ENCODE assay signal across 25 mouse cellular contexts in genomic region chr17:50122555-50122954, GRCm38 (mm10).
DNase-seq lines count a peak whose midpoint lies in the region; ATAC-seq and TF ChIP-seq lines count a peak whose summit lies in the region.
"Had no signal": no experiment of that assay in that cellular context is flagged by ENCODE, and none has a peak within 500 bp of the region (broad histone marks: within the 10 kb centered on the region; RNA-seq: fewer than 3 reads in every experiment).

No protein-coding gene starts in this region.

- 53% methylated on average over 8 of the region's 8 CpGs for WGBS in heart, adult 2 months
- 63% methylated on average over 8 of the region's 8 CpGs for whole genome bisulfite sequencing in heart, embryonic 10.5 days
- 88% methylated on average over 8 of the region's 8 CpGs for WGBS in midbrain, embryonic 11.5 days
- WGBS in midbrain, postnatal 0 days: 85% methylated on average over 8 of the region's 8 CpGs

- no peak for TF ChIP-seq POLR2A in heart, adult 2 months (IDR thresholded peaks at IDR 0.05; ENCODE audit: insufficient read depth, low read depth, low read length)

- no peak overlapping the region for H3K4me3 ChIP-seq in gastrocnemius, adult 2 months
- no peak overlapping the region for H3K4me3 ChIP-seq in heart, adult 2 months
- no peak overlapping the region for H3K4me3 ChIP-seq in heart, embryonic 10.5 days
- H3K4me3 ChIP-seq in midbrain, embryonic 11.5 days (ENCODE audit: low read depth, low read length): no peak overlapping the region
- no peak overlapping the region for H3K4me3 ChIP-seq in midbrain, postnatal 0 days (ENCODE audit: low read depth, low read length)
- H3K4me3 ChIP-seq: embryonic facial prominence, embryonic 13.5 days; embryonic facial prominence, embryonic 15.5 days; erythroblast, embryonic 14.5 days; forebrain, embryonic 10.5 days; forebrain, embryonic 12.5 days had no signal

- no peaks in the 10 kb centered on the region for H3K27me3 ChIP-seq in heart, adult 2 months (ENCODE audit: control insufficient read depth, insufficient read depth, low read length)
- no peaks in the 10 kb centered on the region for H3K27me3 ChIP-seq in heart, embryonic 10.5 days (ENCODE audit: insufficient read depth, poor library complexity, severe bottlenecking)
- no peaks in the 10 kb centered on the region for H3K27me3 ChIP-seq in midbrain, embryonic 11.5 days (ENCODE audit: control insufficient read depth, insufficient read depth, low read length)
- no peaks in the 10 kb centered on the region for H3K27me3 ChIP-seq in midbrain, postnatal 0 days (ENCODE audit: insufficient read depth, low read length)
- H3K27me3 ChIP-seq: embryonic facial prominence, embryonic 13.5 days; embryonic facial prominence, embryonic 15.5 days; forebrain, embryonic 12.5 days had no signal

- no peak for TF ChIP-seq CTCF in gastrocnemius, adult 2 months (IDR thresholded peaks at IDR 0.05)
- no peak for TF ChIP-seq CTCF in heart, adult 2 months (IDR thresholded peaks at IDR 0.05)
- no peak for TF ChIP-seq CTCF in midbrain, postnatal 0 days (IDR thresholded peaks at IDR 0.05)

- no peak for DNase-seq in gastrocnemius, adult 2 months
- DNase-seq in gastrocnemius, postnatal 4 days (ENCODE audit: low spot score in 2 of 2): no peak
- DNase-seq in heart, adult 2 months: no peak
- no peak for DNase-seq in heart, embryonic 10.5 days (ENCODE audit: low spot score)
- DNase-seq in midbrain, embryonic 11.5 days (ENCODE audit: low spot score, missing footprints): peak; percentile 56
- no peak for DNase-seq in midbrain, postnatal 0 days (ENCODE audit: low spot score)
- DNase-seq in adrenal gland, postnatal 4 days (ENCODE audit: low spot score in 2 of 2): no peak
- DNase-seq: adrenal gland, adult 2 months; adrenal gland, postnatal 10 days; adrenal gland, postnatal 25 days; B cell, adult 2 months; cerebellum, adult 11-12 months; cerebellum, adult 2 months; cerebellum, adult 9-10 months; cerebellum, postnatal 10 days; cerebellum, postnatal 25 days; embryo, embryonic 11 days had no signal

- no peaks in the 10 kb centered on the region for H3K9me3 ChIP-seq in heart, embryonic 10.5 days
- H3K9me3 ChIP-seq in midbrain, embryonic 11.5 days (ENCODE audit: control insufficient read depth, low read length): no peaks in the 10 kb centered on the region
- H3K9me3 ChIP-seq in midbrain, postnatal 0 days (ENCODE audit: low read length): no peaks in the 10 kb centered on the region
- H3K9me3 ChIP-seq: embryonic facial prominence, embryonic 13.5 days; embryonic facial prominence, embryonic 15.5 days; forebrain, embryonic 10.5 days; forebrain, embryonic 12.5 days had no signal

- no peak overlapping the region for H3K4me2 ChIP-seq in midbrain, embryonic 11.5 days
- H3K4me2 ChIP-seq in midbrain, postnatal 0 days (ENCODE audit: low read depth, low read length, poor library complexity, severe bottlenecking): no peak overlapping the region
- H3K4me2 ChIP-seq: embryonic facial prominence, embryonic 13.5 days; embryonic facial prominence, embryonic 15.5 days; forebrain, embryonic 12.5 days had no signal

- H3K36me3 ChIP-seq in heart, adult 2 months (ENCODE audit: control insufficient read depth, insufficient read depth, low read length): peaks cover 41% of the 10 kb centered on the region
- no peaks in the 10 kb centered on the region for H3K36me3 ChIP-seq in heart, embryonic 10.5 days
- no peaks in the 10 kb centered on the region for H3K36me3 ChIP-seq in midbrain, embryonic 11.5 days (ENCODE audit: control insufficient read depth, insufficient read depth, low read length)
- H3K36me3 ChIP-seq in midbrain, postnatal 0 days (ENCODE audit: insufficient read depth, low read length): no peaks in the 10 kb centered on the region
- H3K36me3 ChIP-seq: embryonic facial prominence, embryonic 13.5 days; embryonic facial prominence, embryonic 15.5 days; forebrain, embryonic 10.5 days; forebrain, embryonic 12.5 days had no signal

- H3K4me1 ChIP-seq in heart, adult 2 months (ENCODE audit: control insufficient read depth, insufficient read depth, low read length): peaks cover 46% of the 10 kb centered on the region
- H3K4me1 ChIP-seq in heart, embryonic 10.5 days: peaks cover 29% of the 10 kb centered on the region; the same call in 1 of the 2 replicates
- H3K4me1 ChIP-seq in midbrain, embryonic 11.5 days (ENCODE audit: control insufficient read depth, insufficient read depth, low read length): 0 out of 2 replicates have a peak, but pooled peaks cover 2% of the 10 kb centered on the region
- H3K4me1 ChIP-seq in midbrain, postnatal 0 days (ENCODE audit: insufficient read depth, low read length): no peaks in the 10 kb centered on the region

- no peak for ATAC-seq in midbrain, embryonic 11.5 days (ENCODE audit: low FRiP score)
- no peak for ATAC-seq in midbrain, postnatal 0 days (ENCODE audit: low FRiP score)
- ATAC-seq: CD4-positive, CD25-positive, alpha-beta regulatory T cell, adult 4 months; forebrain, embryonic 14.5 days; forebrain, embryonic 16.5 days had no signal

- H3K79me2 ChIP-seq in heart, adult 2 months (replicated peaks; ENCODE audit: control insufficient read depth, insufficient read depth, low read length): no peaks in the 10 kb centered on the region

- peak overlapping the region; percentile 35; the same call in 1 of the 2 replicates for H3K27ac ChIP-seq in gastrocnemius, adult 2 months
- peak overlapping the region; percentile 24 for H3K27ac ChIP-seq in heart, adult 2 months
- H3K27ac ChIP-seq in heart, embryonic 10.5 days: no peak overlapping the region
- H3K27ac ChIP-seq in midbrain, embryonic 11.5 days (ENCODE audit: low read depth, low read length): no peak overlapping the region
- no peak overlapping the region for H3K27ac ChIP-seq in midbrain, postnatal 0 days (ENCODE audit: low read depth, low read length)
- H3K27ac ChIP-seq: embryonic facial prominence, embryonic 13.5 days; embryonic facial prominence, embryonic 15.5 days; forebrain, embryonic 10.5 days; forebrain, embryonic 12.5 days had no signal

- intact Hi-C loops in gastrocnemius, adult 2 months (cut with DNase I): loop anchor here (5.0 kb wide), 1 partner anchor 65 kb away; no protein-coding TSS in a partner anchor
- intact Hi-C loops in heart, adult 2 months (cut with DNase I): loop anchor here (5.0 kb wide), 1 partner anchor 65 kb away; no protein-coding TSS in a partner anchor

- TF ChIP-seq EP300 in heart, adult 2 months (IDR thresholded peaks at IDR 0.05; ENCODE audit: insufficient read depth, low read depth, low read length): no peak

- no peak overlapping the region for H3K9ac ChIP-seq in heart, adult 2 months (ENCODE audit: low read depth, low read length)
- H3K9ac ChIP-seq in midbrain, embryonic 11.5 days (ENCODE audit: low read length): no peak overlapping the region
- no peak overlapping the region for H3K9ac ChIP-seq in midbrain, postnatal 0 days (replicated peaks; ENCODE audit: low read length, poor library complexity, severe bottlenecking)
- H3K9ac ChIP-seq: embryonic facial prominence, embryonic 13.5 days; embryonic facial prominence, embryonic 15.5 days; forebrain, embryonic 12.5 days had no signal

Comparison
In these comparisons a context has a peak if more than half of its experiments do, and no peak if none do; other contexts are left out.
1. H3K27ac ChIP-seq: peak in gastrocnemius, adult 2 months (single experiment) and heart, adult 2 months (single experiment); none in heart, embryonic 10.5 days (single experiment), midbrain, embryonic 11.5 days (single experiment) and midbrain, postnatal 0 days (single experiment).